Mouse (Mus musculus) adrenal gland, postnatal 4 days (tissue): ENCODE data around the gene Ddt. TPM values are rescaled to one million over a fixed set of nuclear protein-coding genes. Genes with fewer than 3 reads are reported as not detected.
"Not testable (repeated sequence)": the region's sequence is repeated elsewhere in the genome, so short reads cannot be mapped to it uniquely, and the experiment has no call there.

Experiments
- DNase-seq, 2 experiments: peaks; one replicate each; pipeline ENCODE4 v3.0.0; 2021 to 2022; ENCODE audit warnings: low spot score in 2 of 2, mixed read lengths in 2 of 2
- total RNA-seq, 2 experiments: library from RNA; stranded (reverse); gene quantifications; 2 replicates each; pipeline ENCODE4 v1.2.3; 2021

Gene Ddt
- total RNA-seq, 2 experiments from 2014 or later: 57.0 to 67.9 TPM

- DNase-seq: no peak
These were observed 1.4 kb upstream of the Ddt start for GRCm38 (mm10) chr10:75774587-75774986.

GRCm38 (mm10) chr10:75774102-75774501 is 888 bp upstream of the Ddt start:
- no peak for DNase-seq

- DNase-seq: not testable (repeated sequence)
These were observed 5.5 kb downstream of the Ddt start for GRCm38 (mm10) chr10:75767756-75768155.

GRCm38 (mm10) chr10:75766856-75767255 is 6.4 kb downstream of the Ddt start:
- no peak for DNase-seq

DNA sequence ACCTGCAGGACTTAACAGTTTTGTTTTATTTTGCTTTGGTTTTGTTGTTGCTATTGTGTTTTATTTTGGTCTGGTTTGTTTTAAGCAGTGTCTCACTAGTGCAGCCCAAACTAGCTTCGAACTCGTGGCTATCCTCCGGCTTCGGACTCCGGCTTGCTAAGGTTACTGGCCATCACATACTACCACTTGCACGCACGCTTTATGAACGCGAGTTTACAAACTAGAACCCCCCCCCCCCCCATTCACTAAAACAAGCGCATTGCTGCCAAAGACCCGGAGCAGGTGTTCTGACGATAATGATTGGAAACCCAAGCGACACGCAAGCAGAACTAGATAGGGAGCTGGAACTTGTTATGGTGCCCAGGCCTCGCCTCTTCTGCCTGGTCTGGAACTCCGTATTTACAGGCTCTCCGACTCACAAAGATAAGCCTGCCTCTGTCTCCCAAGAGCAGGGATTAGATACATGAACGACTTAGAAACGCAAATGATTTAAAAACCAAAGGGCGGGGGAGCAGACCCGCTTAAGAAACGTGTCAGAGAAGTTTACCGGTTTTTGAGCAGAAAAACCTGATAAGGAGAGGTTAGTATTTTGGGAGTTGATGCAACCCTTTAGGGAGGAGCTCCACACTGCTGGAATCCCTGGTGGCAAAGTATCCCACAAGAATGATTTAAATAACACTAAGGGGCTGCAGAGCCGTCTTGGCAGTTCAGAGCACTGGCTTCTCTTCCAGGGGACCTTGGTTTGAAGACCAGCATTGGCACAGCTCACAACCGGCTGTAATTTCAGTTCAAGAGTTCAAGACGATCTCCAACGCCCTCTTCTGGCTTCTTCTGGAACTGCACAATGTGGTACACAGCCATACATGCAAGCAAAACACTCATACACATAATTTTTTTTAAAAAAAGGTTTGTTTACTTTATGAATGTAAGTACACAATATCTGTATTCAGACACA is 8.4 kb downstream of the Ddt start:
- peak; percentile 21 to 50 for DNase-seq

GRCm38 (mm10) chr10:75763682-75764518 is 9.3 kb downstream of the Ddt start, which contains the start of gene Cabin1:
Cabin1 (minus strand) TSS chr10:75764341.
- DNase-seq: peak; percentile 82 to 92

DNA sequence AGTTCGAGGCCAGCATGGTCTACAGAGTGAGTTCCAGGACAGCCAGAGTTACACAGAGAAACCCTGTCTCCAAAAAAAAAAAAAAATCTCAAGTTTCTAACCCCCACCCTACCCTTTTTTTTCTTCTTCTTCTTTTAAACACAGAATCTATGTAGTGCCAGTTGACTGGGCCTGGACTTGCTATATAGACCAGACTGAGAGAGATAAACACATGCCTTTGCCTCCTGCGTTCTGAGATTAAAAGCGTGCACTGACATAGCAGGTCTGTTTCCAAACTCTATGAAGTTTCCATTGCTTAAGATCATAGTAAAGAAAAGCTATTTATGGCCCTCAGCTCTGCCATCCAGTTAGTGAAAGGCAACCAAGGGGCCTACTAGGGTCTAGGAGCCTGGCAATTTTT is 10.8 kb downstream of the Ddt start:
- no peak for DNase-seq

GRCm38 (mm10) chr10:75760311-75760710 is 12.9 kb downstream of the Ddt start:
- DNase-seq: no peak

DNA sequence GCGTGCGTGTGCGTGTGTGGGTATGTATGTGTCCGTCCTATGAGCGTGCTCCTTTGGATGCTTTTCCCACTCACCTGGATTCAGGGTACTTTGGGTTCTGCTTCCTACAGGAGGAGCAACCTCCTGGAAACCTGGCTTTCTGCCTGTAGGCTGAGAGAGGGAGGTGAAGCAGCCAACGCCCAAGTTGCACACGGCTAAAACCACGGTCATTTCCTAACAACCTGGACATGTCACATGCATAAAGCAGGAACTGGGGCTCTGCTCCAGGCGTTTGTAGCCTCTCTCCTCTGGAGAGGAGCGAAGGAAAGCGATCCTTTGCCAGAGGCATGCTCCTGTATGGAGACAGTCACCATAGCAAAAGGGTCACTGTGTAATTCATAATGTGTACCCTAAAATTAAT is 16.5 kb downstream of the Ddt start:
- DNase-seq: no peak

DNA sequence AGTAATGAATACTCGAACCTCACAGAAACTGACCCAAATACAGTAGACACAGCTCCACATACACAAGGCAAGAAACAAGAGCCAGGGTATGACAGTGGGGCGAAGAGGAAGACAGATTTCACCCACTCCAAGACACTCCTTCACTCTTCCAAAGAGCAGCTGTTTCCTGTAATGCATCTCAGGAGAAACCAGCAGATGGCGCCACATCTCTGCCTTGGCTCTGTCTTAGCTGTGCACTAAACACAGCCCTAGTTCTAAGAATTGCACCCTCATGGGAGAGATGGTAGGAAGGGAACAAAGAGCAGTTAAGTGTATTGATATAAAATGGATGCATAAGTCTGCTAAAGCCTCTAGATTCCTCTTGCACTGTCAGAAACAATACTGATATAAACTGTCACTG is 29.2 kb downstream of the Ddt start:
- DNase-seq: peak; percentile 41 to 54

DNA sequence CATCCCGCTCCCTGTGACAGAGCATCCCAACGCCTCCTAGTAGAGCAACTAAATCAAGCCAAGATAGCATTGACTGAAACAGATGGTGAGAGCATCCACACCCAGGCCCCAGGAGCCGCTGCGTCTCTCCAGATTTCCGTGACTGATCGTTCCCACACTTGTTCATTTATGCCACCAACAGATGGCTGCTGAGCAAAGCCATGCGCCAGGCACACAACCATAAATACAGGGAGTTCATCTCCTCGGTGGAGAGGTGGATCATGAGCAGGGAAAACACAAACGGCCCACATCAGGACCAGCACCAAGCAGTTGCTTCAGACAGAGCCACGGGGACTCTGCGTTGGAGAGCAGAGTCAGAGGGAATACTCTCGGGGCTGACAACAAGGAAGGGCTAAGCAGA is 29.8 kb downstream of the Ddt start:
- DNase-seq: no peak

DNA sequence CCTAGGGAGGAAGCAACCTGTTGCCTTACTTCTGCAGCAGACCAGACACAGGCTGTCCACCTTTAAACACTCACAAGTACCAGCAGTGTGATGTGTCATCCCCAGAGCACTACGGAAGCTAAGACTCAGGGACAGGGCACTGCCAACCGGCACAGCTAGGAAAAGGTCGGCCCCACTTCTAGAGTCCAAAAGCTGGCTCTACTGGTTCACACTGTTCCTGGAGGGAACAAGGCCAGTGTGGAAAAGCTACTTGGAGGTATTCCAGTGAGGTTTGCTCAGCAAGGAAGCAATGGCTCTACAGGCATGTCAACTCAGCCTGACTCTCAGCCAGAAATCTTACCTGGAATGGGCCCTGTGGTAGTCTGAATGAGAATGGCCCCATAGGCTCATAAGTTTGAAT is 32.3 kb downstream of the Ddt start:
- no peak for DNase-seq

DNA sequence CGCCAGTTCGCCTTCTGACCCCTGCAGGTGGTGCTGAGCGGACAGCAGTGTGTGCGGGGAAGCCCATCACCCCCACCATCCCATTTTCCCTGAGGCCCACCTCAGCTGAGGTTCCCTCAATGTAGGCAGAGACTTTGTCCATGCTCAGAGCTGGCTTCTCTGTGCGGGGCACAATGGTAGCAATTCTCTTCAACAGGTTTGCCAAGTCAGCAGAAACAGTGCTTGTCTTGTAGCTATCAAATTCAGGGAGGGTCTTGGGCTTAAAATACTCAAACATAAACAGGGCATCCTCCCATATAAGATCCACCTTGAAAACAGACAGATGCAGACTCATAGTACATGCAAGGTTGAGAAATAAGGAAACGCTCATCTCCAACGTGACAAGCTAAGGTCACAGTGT is 47.8 kb downstream of the Ddt start:
- no peak for DNase-seq

Other genes starting within 250 kb of the Ddt start
- gene Lrrc75b, start 213.1 kb downstream of the Ddt start, total RNA-seq: 1 to 10 TPM; 1.8 to 4.0 TPM
- 10 to 100 TPM in 1 of 2 experiments, 1 to 10 TPM in 1; 1.2 to 39.0 TPM for gene Ggt1, start 211.8 kb downstream of the Ddt start, total RNA-seq
- gene Ggt5, start 184.1 kb downstream of the Ddt start, total RNA-seq: 10 to 100 TPM; 11.2 to 14.0 TPM
- 10 to 100 TPM in 1 of 2 experiments, 1 to 10 TPM in 1; 7.4 to 17.2 TPM for gene Susd2, start 129.4 kb downstream of the Ddt start, total RNA-seq
- gene Cabin1, start 9.1 kb downstream of the Ddt start, total RNA-seq: 10 to 100 TPM; 49.4 to 58.5 TPM
- gene Gm20441, start 7.5 kb upstream of the Ddt start, total RNA-seq: under 1 TPM in 1 of 2 experiments, not detected in 1; 0.82 TPM
- gene Gstt3, start 8.0 kb upstream of the Ddt start, total RNA-seq: 10 to 100 TPM; 12.7 to 21.7 TPM
- 10 to 100 TPM; 21.1 to 30.2 TPM for gene Gstt1, start 25.2 kb upstream of the Ddt start, total RNA-seq
- gene Gstt4, start 49.1 kb upstream of the Ddt start, total RNA-seq: not detected
- gene Gstt2, start 64.0 kb upstream of the Ddt start, total RNA-seq: 10 to 100 TPM; 33.0 to 41.5 TPM
- gene Mif, start 86.8 kb upstream of the Ddt start, total RNA-seq: 100 to 1,000 TPM; 294 to 301 TPM
- 1 to 10 TPM; 3.0 to 6.0 TPM for gene Derl3, start 120.0 kb upstream of the Ddt start, total RNA-seq
- 10 to 100 TPM; 91.2 to 95.2 TPM for gene Smarcb1, start 148.2 kb upstream of the Ddt start, total RNA-seq
- 100 to 1,000 TPM; 310 to 396 TPM for gene Chchd10, start 159.7 kb upstream of the Ddt start, total RNA-seq
- 10 to 100 TPM; 14.7 to 19.0 TPM for gene Mmp11, start 163.1 kb upstream of the Ddt start, total RNA-seq
- 1 to 10 TPM in 1 of 2 experiments, under 1 TPM in 1; 0.90 to 1.8 TPM for gene Gm867, start 167.3 kb upstream of the Ddt start, total RNA-seq
- under 1 TPM; 0.53 to 0.71 TPM for gene Vpreb3, start 169.6 kb upstream of the Ddt start, total RNA-seq
- under 1 TPM; 0.14 TPM for gene Gm5134, start 181.1 kb upstream of the Ddt start, total RNA-seq